Mouse (Mus musculus) liver, embryonic 14.5 days (tissue): ENCODE results near the gene Gatd1. TPM values are rescaled to one million over a fixed set of nuclear protein-coding genes. Genes with fewer than 3 reads are reported as not detected.

Experiments
- ATAC-seq: fragments of 200-750 bp; cut with Nextera tagmentation; 2 replicates; pipeline ENCODE4 v1.8.0; 2017; ENCODE audit warnings: moderate number of reproducible peaks, mild to moderate bottlenecking, moderate library complexity; ENCODE audit not compliant: insufficient read depth
- DNase-seq, 3 experiments: peaks; one replicate each; pipeline ENCODE4 v3.0.0-alpha.2; 2012 to 2013; ENCODE audit warnings: low read depth in 3 of 3, low spot score in 3 of 3
- H3K27ac ChIP-seq: fragments of 300-500 bp; sonication (generic); 2 replicates; pipeline ENCODE4 v1.5.1; 2014; ENCODE audit warnings: moderate library complexity, mild to moderate bottlenecking, control low read depth, inconsistent platforms
- H3K27me3 ChIP-seq: fragments of 300-500 bp; sonication (generic); 2 replicates; pipeline ENCODE4 v1.6.1; 2014; ENCODE audit warnings: mild to moderate bottlenecking, low read length, moderate library complexity; ENCODE audit not compliant: control insufficient read depth, insufficient read depth
- H3K36me3 ChIP-seq: fragments of 300-500 bp; sonication (generic); replicated peaks from 2 replicates; pipeline ENCODE4 v1.6.1; 2014; ENCODE audit warnings: low read depth; ENCODE audit not compliant: control insufficient read depth, insufficient read depth
- H3K4me1 ChIP-seq, 2 experiments: fragments of 200-500 bp in 1 of 2; fragments of 300-500 bp in 1 of 2; sonication (generic) in 1 of 2; replicated peaks; 2 replicates each; pipeline ENCODE4 v1.6.1; 2012 to 2014; ENCODE audit warnings: antibody characterized with exemption in 1 of 2, inconsistent platforms in 1 of 2, low read length in 1 of 2; ENCODE audit not compliant: control insufficient read depth in 2 of 2, insufficient read depth in 2 of 2
- H3K4me2 ChIP-seq: fragments of 300-500 bp; sonication (generic); 2 replicates; pipeline ENCODE4 v1.6.1; 2014; ENCODE audit warnings: low read depth, mild to moderate bottlenecking, control low read depth, moderate library complexity
- H3K4me3 ChIP-seq, 2 experiments: fragments of 200-500 bp in 1 of 2; fragments of 300-500 bp in 1 of 2; sonication (generic) in 1 of 2; 2 replicates each; pipeline ENCODE4 v1.5.1; 2012 to 2014; ENCODE audit warnings: low read depth in 2 of 2, low read length in 2 of 2, mild to moderate bottlenecking in 2 of 2, control low read depth in 1 of 2, inconsistent platforms in 1 of 2, moderate library complexity in 1 of 2; ENCODE audit not compliant: insufficient read depth in 1 of 2
- H3K9ac ChIP-seq: fragments of 300-500 bp; sonication (generic); replicated peaks from 2 replicates; pipeline ENCODE4 v1.6.1; 2014; ENCODE audit warnings: mild to moderate bottlenecking, control low read depth, moderate library complexity
- H3K9me3 ChIP-seq: fragments of 300-500 bp; sonication (generic); 2 replicates; pipeline ENCODE4 v1.6.1; 2016; ENCODE audit warnings: low read length, mixed read lengths; ENCODE audit not compliant: control insufficient read depth
- CTCF ChIP-seq: IDR thresholded peaks from 2 replicates; pipeline ENCODE4 v1.5.1; 2016; ENCODE audit warnings: antibody characterized with exemption, low read depth, control low read depth
- EP300 ChIP-seq: IDR thresholded peaks from 2 replicates; pipeline ENCODE4 v1.6.1; 2016; ENCODE audit warnings: antibody characterized with exemption, low read depth
- WGBS: fragments of 180-500 bp; shearing (Covaris S2); extraction: QIAGEN DNeasy Blood & Tissue Kit; methylation state at CpG from one replicate; pipeline ENCODE4 v1.1.7; 2014; ENCODE audit not compliant: insufficient replicate concordance; 5-methylcytosine and 5-hydroxymethylcytosine counted together
- polyA plus RNA-seq, 2 experiments: library from polyadenylated mRNA; depleted of rRNA in 1 of 2; stranded (reverse) in 1 of 2; unstranded in 1 of 2; fragments of >200 nt; fragmentation: Nextera tagmentation in 1 of 2; extraction: Ambion mirVana in 1 of 2; gene quantifications; 2 replicates each; pipeline versions ENCODE4 v1.2.1 to v1.2.3; 2012 to 2014

Gene Gatd1
- polyA plus RNA-seq, 2 experiments = 8.7 to 13.8 TPM

DNA sequence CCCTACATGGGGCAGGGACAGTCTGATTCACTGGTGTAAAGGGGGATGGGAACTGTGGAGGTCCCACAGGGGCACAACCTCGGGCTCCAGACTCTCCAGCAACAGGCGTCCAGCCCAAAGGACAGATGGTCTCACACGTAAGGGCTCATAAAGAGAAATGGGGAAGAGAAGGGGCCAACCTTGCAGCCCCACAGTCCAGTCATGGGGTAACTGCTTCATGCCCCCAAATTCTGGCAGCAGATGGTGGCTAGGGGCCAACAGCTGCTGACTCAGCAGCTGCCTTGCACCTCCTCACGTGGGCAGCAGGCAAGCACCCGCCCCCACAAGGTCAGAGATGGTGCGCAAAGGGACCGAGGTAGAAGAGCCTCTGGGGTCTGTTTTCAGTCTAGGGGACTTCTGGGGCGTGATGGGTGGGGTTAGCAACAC lies 18.3 kb upstream of the Gatd1 start:
- TF ChIP-seq CTCF = no peak
- TF ChIP-seq EP300 = no peak
- no peak overlapping the region for H3K9ac ChIP-seq
- H3K4me2 ChIP-seq = no peak overlapping the region
- WGBS = 73% methylated on average over 8 of the region's 8 CpGs
- DNase-seq = no peak
- no peak overlapping the region for H3K4me3 ChIP-seq
- no peaks in the 10 kb centered on the region for H3K9me3 ChIP-seq
- H3K36me3 ChIP-seq = no peaks in the 10 kb centered on the region
- no peak overlapping the region for H3K27ac ChIP-seq
- H3K27me3 ChIP-seq = no peaks in the 10 kb centered on the region
- ATAC-seq = no peak
- peaks cover 8 to 24% of the 10 kb centered on the region in 2 experiments for H3K4me1 ChIP-seq

GRCm38 (mm10) chr7:141431434-141432185 lies 17.7 kb upstream of the Gatd1 start:
- no peaks in the 10 kb centered on the region for H3K9me3 ChIP-seq
- peaks cover 8 to 25% of the 10 kb centered on the region in 2 experiments for H3K4me1 ChIP-seq
- no peak overlapping the region for H3K4me2 ChIP-seq
- no peaks in the 10 kb centered on the region for H3K27me3 ChIP-seq
- no peak overlapping the region for H3K9ac ChIP-seq
- WGBS = 86% methylated on average over 19 of the region's 19 CpGs
- H3K27ac ChIP-seq = no peak overlapping the region
- ATAC-seq (no peak), DNase-seq (no peak)
- TF ChIP-seq CTCF (no peak), EP300 (no peak)
- H3K4me3 ChIP-seq = no peak overlapping the region
- H3K36me3 ChIP-seq = no peaks in the 10 kb centered on the region

- no peaks in the 10 kb centered on the region for H3K36me3 ChIP-seq
- ATAC-seq = no peak
Measured at GRCm38 (mm10) chr7:141430585-141431240, 16.8 kb upstream of the Gatd1 start.

GRCm38 (mm10) chr7:141429840-141430584 lies 16.1 kb upstream of the Gatd1 start:
- 60% methylated on average over 9 of the region's 9 CpGs for WGBS
- H3K27ac ChIP-seq = no peak overlapping the region
- H3K9me3 ChIP-seq = no peaks in the 10 kb centered on the region
- ATAC-seq (no peak), DNase-seq (no peak)
- no peaks in the 10 kb centered on the region for H3K36me3 ChIP-seq
- H3K9ac ChIP-seq = no peak overlapping the region
- TF ChIP-seq CTCF (no peak), EP300 (no peak)
- no peak overlapping the region for H3K4me3 ChIP-seq
- no peaks in the 10 kb centered on the region for H3K27me3 ChIP-seq
- no peak overlapping the region for H3K4me2 ChIP-seq
- H3K4me1 ChIP-seq = peaks cover 5 to 13% of the 10 kb centered on the region in 2 experiments

More at GRCm38 (mm10) chr7:141430585-141431240, 16.8 kb upstream of the Gatd1 start:
- H3K4me1 ChIP-seq = peaks cover 8 to 17% of the 10 kb centered on the region in 2 experiments
- no peak overlapping the region for H3K9ac ChIP-seq
- H3K27me3 ChIP-seq = no peaks in the 10 kb centered on the region
- WGBS = 85% methylated on average over 9 of the region's 9 CpGs
- no peaks in the 10 kb centered on the region for H3K9me3 ChIP-seq
- no peak overlapping the region for H3K27ac ChIP-seq
- no peak for DNase-seq
- no peak overlapping the region for H3K4me2 ChIP-seq
- no peak overlapping the region for H3K4me3 ChIP-seq
- TF ChIP-seq EP300 (no peak), CTCF (no peak)
